8 mouse cellular contexts compared by ENCODE assay signal in genomic region chr9:37347184-37347987, GRCm38 (mm10). TPM values are rescaled to one million over a fixed set of nuclear protein-coding genes. Genes with fewer than 3 reads are reported as not detected.
DNase-seq lines count a peak whose midpoint lies in the region; ATAC-seq lines count a peak whose summit lies in the region.

No protein-coding gene starts in this region.

- WGBS in heart, embryonic 11.5 days (ENCODE audit: insufficient replicate concordance) = 24% methylated on average over 12 of the region's 12 CpGs
- 25% methylated on average over 12 of the region's 12 CpGs for WGBS in forebrain, embryonic 14.5 days
- 22% methylated on average over 12 of the region's 12 CpGs for WGBS in limb, embryonic 12.5 days
- 25% methylated on average over 12 of the region's 12 CpGs for WGBS in neural tube, embryonic 12.5 days

- DNase-seq in heart, postnatal 14 days = no peak
- peak; percentile 66 for DNase-seq in R1 (ENCODE audit: low read depth, low spot score)
- peak; percentile 24 for DNase-seq in forebrain, embryonic 14.5 days (ENCODE audit: low spot score)
- DNase-seq in adrenal gland, postnatal 25 days = no peak
- DNase-seq in layer of hippocampus, adult 11-12 months (ENCODE audit: low spot score) = no peak

- peak overlapping the region; percentile 89 for H3K4me2 ChIP-seq in heart, embryonic 11.5 days
- H3K4me2 ChIP-seq in forebrain, embryonic 14.5 days (ENCODE audit: low read length) = peak overlapping the region; percentile 71
- H3K4me2 ChIP-seq in limb, embryonic 12.5 days = peak overlapping the region; percentile 85
- H3K4me2 ChIP-seq in neural tube, embryonic 12.5 days (replicated peaks) = peak overlapping the region; percentile 81

- peak; percentile 27 for ATAC-seq in heart, embryonic 11.5 days (replicated peaks; ENCODE audit: insufficient number of reproducible peaks, low FRiP score, low TSS enrichment)
- ATAC-seq in forebrain, embryonic 14.5 days = no peak
- 0 out of 2 replicates have a peak, but pooled peaks have one; percentile 3 for ATAC-seq in limb, embryonic 12.5 days (ENCODE audit: insufficient number of reproducible peaks, insufficient read depth, low FRiP score, low TSS enrichment, low read depth)
- ATAC-seq in neural tube, embryonic 12.5 days (ENCODE audit: low FRiP score, low read depth) = peak; percentile 21; the same call in 1 of the 2 replicates

- peak overlapping the region; percentile 94 for H3K27ac ChIP-seq in heart, embryonic 11.5 days (ENCODE audit: low read depth, low read length)
- peak overlapping the region; percentile 85; the same call in 1 of the 2 replicates for H3K27ac ChIP-seq in forebrain, embryonic 14.5 days (ENCODE audit: low read depth, low read length)
- H3K27ac ChIP-seq in limb, embryonic 12.5 days = peak overlapping the region; percentile 91
- peak overlapping the region; percentile 78; the same call in 1 of the 2 replicates for H3K27ac ChIP-seq in neural tube, embryonic 12.5 days

- H3K36me3 ChIP-seq in heart, embryonic 11.5 days (ENCODE audit: control insufficient read depth, insufficient read depth, low read length) = no peaks in the 10 kb centered on the region; the same call in 1 of the 2 replicates
- H3K36me3 ChIP-seq in forebrain, embryonic 14.5 days (ENCODE audit: control insufficient read depth, insufficient read depth, low read length) = 0 out of 2 replicates have a peak, but pooled peaks cover 2% of the 10 kb centered on the region
- no peaks in the 10 kb centered on the region for H3K36me3 ChIP-seq in limb, embryonic 12.5 days
- no peaks in the 10 kb centered on the region for H3K36me3 ChIP-seq in neural tube, embryonic 12.5 days

- H3K9me3 ChIP-seq in heart, embryonic 11.5 days (replicated peaks; ENCODE audit: control insufficient read depth, low read length) = no peaks in the 10 kb centered on the region
- H3K9me3 ChIP-seq in forebrain, embryonic 14.5 days (replicated peaks; ENCODE audit: control insufficient read depth, low read length) = no peaks in the 10 kb centered on the region
- no peaks in the 10 kb centered on the region for H3K9me3 ChIP-seq in limb, embryonic 12.5 days
- H3K9me3 ChIP-seq in neural tube, embryonic 12.5 days = no peaks in the 10 kb centered on the region

- no peaks in the 10 kb centered on the region for H3K27me3 ChIP-seq in heart, embryonic 11.5 days (ENCODE audit: control insufficient read depth, insufficient read depth, low read length)
- H3K27me3 ChIP-seq in forebrain, embryonic 14.5 days (replicated peaks; ENCODE audit: control insufficient read depth, insufficient read depth, low read length) = no peaks in the 10 kb centered on the region
- no peaks in the 10 kb centered on the region; the same call in 1 of the 2 replicates for H3K27me3 ChIP-seq in limb, embryonic 12.5 days
- no peaks in the 10 kb centered on the region for H3K27me3 ChIP-seq in neural tube, embryonic 12.5 days (replicated peaks)

- peak overlapping the region; percentile 89 for H3K4me3 ChIP-seq in heart, embryonic 11.5 days (ENCODE audit: low read depth, low read length)
- H3K4me3 ChIP-seq in forebrain, embryonic 14.5 days (ENCODE audit: low read depth, low read length) = peak overlapping the region; percentile 59
- peak overlapping the region; percentile 73 for H3K4me3 ChIP-seq in limb, embryonic 12.5 days (replicated peaks)
- peak overlapping the region; percentile 68 for H3K4me3 ChIP-seq in neural tube, embryonic 12.5 days

- H3K4me1 ChIP-seq in heart, embryonic 11.5 days (ENCODE audit: control insufficient read depth, insufficient read depth, low read length) = peaks cover 7% of the 10 kb centered on the region; the same call in 1 of the 2 replicates
- peaks cover 12% of the 10 kb centered on the region for H3K4me1 ChIP-seq in forebrain, embryonic 14.5 days (ENCODE audit: control insufficient read depth, insufficient read depth, low read length)
- peaks cover 11% of the 10 kb centered on the region for H3K4me1 ChIP-seq in limb, embryonic 12.5 days (replicated peaks)
- peaks cover 11% of the 10 kb centered on the region; the same call in 1 of the 2 replicates for H3K4me1 ChIP-seq in neural tube, embryonic 12.5 days

- peak overlapping the region; percentile 96 for H3K9ac ChIP-seq in heart, embryonic 11.5 days (ENCODE audit: low read depth, low read length)
- peak overlapping the region; percentile 78 for H3K9ac ChIP-seq in forebrain, embryonic 14.5 days (ENCODE audit: low read length)
- H3K9ac ChIP-seq in limb, embryonic 12.5 days (replicated peaks) = peak overlapping the region; percentile 85
- peak overlapping the region; percentile 77 for H3K9ac ChIP-seq in neural tube, embryonic 12.5 days

- intact Hi-C loops in heart, postnatal 14 days (cut with DNase I) = loop anchor here (5.0 kb wide), 1 partner anchor 35 kb away; no protein-coding TSS in a partner anchor

RNA-seq across cellular contexts. Expression of gene Ccdc15, which starts 0.8 kb away (rescaled TPM):
- polyA plus RNA-seq in heart, embryonic 11.5 days (2014; fragmentation: Nextera tagmentation; extraction: Ambion mirVana) = 3.4 and 5.3 TPM in 2 replicates
- 1 to 10 TPM; 2.1 to 2.2 TPM for total RNA-seq in heart, postnatal 14 days (2021)
- 5.3 and 7.1 TPM in 2 replicates for polyA plus RNA-seq in forebrain, embryonic 14.5 days (2014; fragmentation: Nextera tagmentation; extraction: Ambion mirVana)
- polyA plus RNA-seq in limb, embryonic 12.5 days (2016; fragmentation: Nextera tagmentation; extraction: Ambion mirVana) = 8.1 and 8.5 TPM in 2 replicates
- polyA plus RNA-seq in neural tube, embryonic 12.5 days (2016; fragmentation: Nextera tagmentation; extraction: Ambion mirVana) = 7.7 and 8.2 TPM in 2 replicates
- 3.9 and 4.6 TPM in 2 replicates for total RNA-seq in adrenal gland, postnatal 25 days (2021)

RNA-seq across cellular contexts. Expression of gene Hepacam, which starts 19.8 kb away (rescaled TPM):
- not detected in 2 replicates for polyA plus RNA-seq in heart, embryonic 11.5 days (2014; fragmentation: Nextera tagmentation; extraction: Ambion mirVana)
- under 1 TPM in 1 of 2 experiments, not detected in 1; 0.07 TPM for total RNA-seq in heart, postnatal 14 days (2021)
- polyA plus RNA-seq in forebrain, embryonic 14.5 days (2014; fragmentation: Nextera tagmentation; extraction: Ambion mirVana) = 1.9 and 4.5 TPM in 2 replicates
- 0.06 TPM in 1 of 2 replicates, not detected in the other for polyA plus RNA-seq in limb, embryonic 12.5 days (2016; fragmentation: Nextera tagmentation; extraction: Ambion mirVana)
- 0.32 and 0.52 TPM in 2 replicates for polyA plus RNA-seq in neural tube, embryonic 12.5 days (2016; fragmentation: Nextera tagmentation; extraction: Ambion mirVana)
- 0.18 TPM in 1 of 2 replicates, not detected in the other for total RNA-seq in adrenal gland, postnatal 25 days (2021)

RNA-seq across cellular contexts. Expression of gene Robo4, which starts 54.3 kb away (rescaled TPM):
- polyA plus RNA-seq in heart, embryonic 11.5 days (2014; fragmentation: Nextera tagmentation; extraction: Ambion mirVana) = 2.5 and 3.3 TPM in 2 replicates
- total RNA-seq in heart, postnatal 14 days (2021) = 10 to 100 TPM; 41.0 to 44.1 TPM
- 3.3 and 3.7 TPM in 2 replicates for polyA plus RNA-seq in forebrain, embryonic 14.5 days (2014; fragmentation: Nextera tagmentation; extraction: Ambion mirVana)
- 8.4 and 10.3 TPM in 2 replicates for polyA plus RNA-seq in limb, embryonic 12.5 days (2016; fragmentation: Nextera tagmentation; extraction: Ambion mirVana)
- 9.9 and 10.1 TPM in 2 replicates for polyA plus RNA-seq in neural tube, embryonic 12.5 days (2016; fragmentation: Nextera tagmentation; extraction: Ambion mirVana)
- 22.8 and 32.7 TPM in 2 replicates for total RNA-seq in adrenal gland, postnatal 25 days (2021)

Comparison
In these comparisons a context has a peak if more than half of its experiments do, and no peak if none do; other contexts are left out.
1. DNase-seq: peak in R1 (single experiment) and forebrain, embryonic 14.5 days (single experiment); none in heart, postnatal 14 days (0 of 2), adrenal gland, postnatal 25 days (single experiment) and layer of hippocampus, adult 11-12 months (single experiment).
2. Peak in every context shown above with its lines, with median percentiles within 50 percentile points of each other: H3K27ac ChIP-seq, H3K4me2 ChIP-seq, H3K4me3 ChIP-seq and H3K9ac ChIP-seq.